Mouse (Mus musculus) forebrain, postnatal 0 days (tissue): ENCODE measurements around the gene Btbd8. TPM values are rescaled to one million over a fixed set of nuclear protein-coding genes. Genes with fewer than 3 reads are reported as not detected.

Source experiments
- ATAC-seq: fragments of 200-750 bp; cut with Nextera tagmentation; 2 replicates; pipeline ENCODE4 v1.8.0; 2017; ENCODE audit warnings: mild to moderate bottlenecking, moderate library complexity
- DNase-seq: peaks from one replicate; pipeline ENCODE4 v3.0.0-alpha.2; 2015
- H3K27ac ChIP-seq: fragments of 300-500 bp; sonication (generic); 2 replicates; pipeline ENCODE4 v1.5.1; 2014; ENCODE audit warnings: low read depth, mild to moderate bottlenecking, antibody characterized with exemption, low read length, moderate library complexity, mixed read lengths
- H3K27me3 ChIP-seq: fragments of 300-500 bp; sonication (generic); 2 replicates; pipeline ENCODE4 v1.6.1; 2014; ENCODE audit warnings: mild to moderate bottlenecking, low read length, mixed read lengths; ENCODE audit not compliant: insufficient read depth
- H3K36me3 ChIP-seq: fragments of 300-500 bp; sonication (generic); 2 replicates; pipeline ENCODE4 v1.6.1; 2014; ENCODE audit warnings: mild to moderate bottlenecking, moderate library complexity; ENCODE audit not compliant: insufficient read depth
- H3K4me1 ChIP-seq: fragments of 300-500 bp; sonication (generic); 2 replicates; pipeline ENCODE4 v1.6.1; 2014; ENCODE audit warnings: antibody characterized with exemption; ENCODE audit not compliant: insufficient read depth
- H3K4me2 ChIP-seq: fragments of 300-500 bp; sonication (generic); 2 replicates; pipeline ENCODE4 v1.6.1; 2014; ENCODE audit warnings: low read depth, mild to moderate bottlenecking, moderate library complexity
- H3K4me3 ChIP-seq: fragments of 300-500 bp; sonication (generic); 2 replicates; pipeline ENCODE4 v1.5.1; 2014; ENCODE audit warnings: low read depth, low read length, mixed read lengths
- H3K9ac ChIP-seq: fragments of 300-500 bp; sonication (generic); 2 replicates; pipeline ENCODE4 v1.6.1; 2014; ENCODE audit warnings: mild to moderate bottlenecking
- H3K9me3 ChIP-seq: fragments of 300-500 bp; sonication (generic); 2 replicates; pipeline ENCODE4 v1.6.1; 2016; ENCODE audit warnings: low read length
- CTCF ChIP-seq: sonication (generic); IDR thresholded peaks from 2 replicates; pipeline ENCODE4 v1.5.1; 2016; ENCODE audit warnings: antibody characterized with exemption, control low read depth, low read depth
- WGBS: fragments of 180-500 bp; shearing (Covaris S2); extraction: QIAGEN DNeasy Blood & Tissue Kit; methylation state at CpG from one replicate; pipeline ENCODE4 v1.1.7; 2014; 5-methylcytosine and 5-hydroxymethylcytosine counted together
- polyA plus RNA-seq: library from polyadenylated mRNA; unstranded; fragments of >200 nt; fragmentation: Nextera tagmentation; extraction: Ambion mirVana; gene quantifications from 2 replicates; pipeline ENCODE4 v1.2.1, GENCODE M21; 2015
- total RNA-seq: library from RNA; depleted of rRNA; stranded (reverse); fragments of >200 nt; gene quantifications from 2 replicates; pipeline ENCODE4 v1.2.3, GENCODE M21; 2014

Btbd8 gene
- total and polyA plus RNA-seq, 2 experiments from 2014 or later = 26.3 to 52.5 TPM

DNA sequence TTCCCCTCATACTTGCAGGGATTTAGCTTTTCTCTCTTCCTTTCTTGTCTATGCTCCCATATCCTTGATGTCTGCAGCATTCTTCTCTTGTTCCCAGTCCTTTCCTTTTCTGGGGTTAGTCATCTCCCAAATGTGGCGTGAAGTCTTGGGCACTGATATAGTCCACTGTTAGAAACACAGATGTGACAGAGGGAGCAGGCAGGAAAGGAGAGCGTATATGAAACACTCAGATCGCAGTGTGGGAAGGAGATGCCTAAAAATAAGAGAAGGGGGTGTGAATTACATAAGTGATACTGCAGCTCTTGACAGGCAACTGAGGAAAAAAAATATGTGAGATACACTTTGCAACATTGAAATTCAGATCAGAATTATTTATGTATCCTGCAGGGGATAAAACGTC is 32.4 kb upstream of the Btbd8 start:
- Histone ChIP-seq H3K4me3 (no peak overlapping the region), H3K27ac (peak overlapping the region; percentile 45; the same call in 1 of the 2 replicates), H3K4me2 (peak overlapping the region; percentile 94), H3K27me3 (no peaks in the 10 kb centered on the region), H3K9ac (no peak overlapping the region), H3K9me3 (no peaks in the 10 kb centered on the region), H3K36me3 (no peaks in the 10 kb centered on the region), H3K4me1 (no peaks in the 10 kb centered on the region)
- DNase-seq (peak; percentile 16), ATAC-seq (no peak)
- 76% methylated on average over 4 of the region's 4 CpGs for WGBS
- no peak for TF ChIP-seq CTCF

DNA sequence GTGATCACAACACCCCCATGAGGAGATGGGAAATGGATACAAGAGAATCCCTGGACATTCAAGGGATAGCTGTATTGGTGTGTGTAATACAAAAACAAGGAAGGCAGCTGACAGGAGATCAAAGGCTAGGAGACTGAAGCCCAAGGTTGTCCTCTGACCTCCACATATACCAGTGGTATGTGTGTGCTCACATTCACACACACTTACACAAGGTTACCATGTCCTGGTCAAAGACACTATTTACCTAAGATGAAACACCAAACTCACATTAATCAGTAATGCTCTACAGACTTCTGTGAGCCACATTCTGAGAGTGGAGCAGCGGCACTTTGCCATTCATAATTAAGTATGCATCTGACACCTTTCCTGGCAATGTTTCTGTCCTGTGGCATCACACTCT is 27.5 kb upstream of the Btbd8 start:
- no peak for DNase-seq
- H3K27ac ChIP-seq = no peak overlapping the region
- H3K4me2 ChIP-seq = no peak overlapping the region
- ATAC-seq = no peak
- no peaks in the 10 kb centered on the region for H3K4me1 ChIP-seq
- H3K9ac ChIP-seq = no peak overlapping the region
- H3K36me3 ChIP-seq = no peaks in the 10 kb centered on the region
- TF ChIP-seq CTCF = no peak
- no peaks in the 10 kb centered on the region for H3K27me3 ChIP-seq
- H3K9me3 ChIP-seq = no peaks in the 10 kb centered on the region
- no peak overlapping the region for H3K4me3 ChIP-seq
- WGBS = 84% methylated on average over 1 of the region's 1 CpGs

GRCm38 (mm10) chr5:107411326-107411725 is 26.5 kb upstream of the Btbd8 start:
- DNase-seq (peak; percentile 16), ATAC-seq (peak; percentile 42; the same call in 1 of the 2 replicates)
- no peaks in the 10 kb centered on the region for H3K9me3 ChIP-seq
- TF ChIP-seq CTCF = no peak
- H3K27ac ChIP-seq = no peak overlapping the region
- H3K4me2 ChIP-seq = no peak overlapping the region
- no peak overlapping the region for H3K9ac ChIP-seq
- no peaks in the 10 kb centered on the region for H3K27me3 ChIP-seq
- H3K36me3 ChIP-seq = no peaks in the 10 kb centered on the region
- no peaks in the 10 kb centered on the region for H3K4me1 ChIP-seq
- 51% methylated on average over 4 of the region's 4 CpGs for WGBS
- no peak overlapping the region for H3K4me3 ChIP-seq

DNA sequence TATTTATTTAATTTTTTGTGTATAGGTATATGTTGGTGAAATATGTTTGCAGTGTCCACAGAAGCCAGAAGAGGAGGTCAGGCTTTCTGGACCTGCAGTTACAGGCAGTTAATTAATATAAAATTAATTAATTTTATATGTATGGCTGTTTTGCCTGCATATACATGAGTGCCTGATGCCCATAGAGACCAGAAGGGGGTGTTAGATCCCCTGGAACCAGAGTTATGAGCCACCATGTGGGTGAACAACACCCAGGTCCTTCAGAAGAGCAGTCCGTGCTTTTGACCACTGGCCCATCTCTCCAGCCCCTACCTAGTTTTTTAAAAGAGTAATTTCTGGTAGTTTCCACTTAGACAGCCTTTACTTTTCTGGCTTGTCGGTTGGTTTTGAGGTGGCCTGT is 25.5 kb upstream of the Btbd8 start:
- H3K36me3 ChIP-seq = no peaks in the 10 kb centered on the region
- no peak overlapping the region for H3K4me3 ChIP-seq
- TF ChIP-seq CTCF = no peak
- WGBS = 79% methylated on average over 2 of the region's 2 CpGs
- H3K27ac ChIP-seq = no peak overlapping the region
- H3K27me3 ChIP-seq = no peaks in the 10 kb centered on the region
- H3K4me1 ChIP-seq = no peaks in the 10 kb centered on the region
- no peak for ATAC-seq
- H3K4me2 ChIP-seq = no peak overlapping the region
- no peaks in the 10 kb centered on the region for H3K9me3 ChIP-seq
- H3K9ac ChIP-seq = no peak overlapping the region
- DNase-seq = no peak

DNA sequence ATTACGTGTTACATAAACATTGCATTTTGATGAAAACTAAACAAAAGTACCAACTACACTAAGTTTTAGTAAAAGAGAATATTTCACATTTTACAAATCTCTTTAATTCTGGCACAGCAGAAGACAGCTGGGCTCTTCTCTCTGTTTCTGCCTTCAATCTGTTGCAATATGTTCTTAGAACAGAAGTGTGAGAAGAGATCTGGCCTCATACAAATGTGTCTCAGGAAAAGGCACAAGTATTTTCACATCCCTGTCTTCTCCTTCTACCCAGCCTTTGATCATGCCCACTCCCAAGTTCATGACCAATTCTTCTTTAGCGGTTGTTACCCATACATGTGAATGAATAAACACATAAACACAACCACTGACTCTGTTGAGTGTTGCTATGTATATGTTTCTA is 22.7 kb upstream of the Btbd8 start:
- Histone ChIP-seq H3K27me3 (no peaks in the 10 kb centered on the region), H3K9me3 (no peaks in the 10 kb centered on the region), H3K4me3 (no peak overlapping the region), H3K27ac (0 out of 2 replicates have a peak overlapping the region, but pooled peaks have one; percentile 31), H3K4me1 (no peaks in the 10 kb centered on the region), H3K36me3 (no peaks in the 10 kb centered on the region), H3K9ac (no peak overlapping the region), H3K4me2 (no peak overlapping the region)
- TF ChIP-seq CTCF = no peak
- 77% methylated on average over 2 of the region's 2 CpGs for WGBS
- peak; percentile 83 for ATAC-seq
- DNase-seq = peak; percentile 67

DNA sequence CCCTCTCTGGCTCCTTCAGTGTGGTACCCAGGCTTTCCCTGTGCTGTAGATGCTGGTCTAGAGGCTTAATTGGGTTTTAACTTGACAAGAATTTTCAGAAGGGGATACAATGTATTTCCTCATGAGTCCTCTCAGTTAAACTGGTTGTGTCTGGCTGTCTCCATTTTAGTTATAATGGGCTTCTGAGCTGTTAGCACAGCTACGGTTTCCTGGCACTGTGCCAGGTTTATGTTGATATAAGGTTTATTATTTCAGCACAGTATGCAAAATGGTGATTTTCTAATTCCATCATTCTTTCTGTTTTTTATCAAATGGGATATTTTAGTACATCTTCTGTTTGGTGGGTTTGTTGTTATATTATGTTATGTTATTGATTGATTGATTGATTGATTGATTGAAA is 16.1 kb upstream of the Btbd8 start:
- H3K27me3 ChIP-seq = no peaks in the 10 kb centered on the region
- no peaks in the 10 kb centered on the region for H3K4me1 ChIP-seq
- H3K9ac ChIP-seq = no peak overlapping the region
- no peak for TF ChIP-seq CTCF
- H3K4me3 ChIP-seq = no peak overlapping the region
- ATAC-seq (0 out of 2 replicates have a peak, but pooled peaks have one; percentile 1), DNase-seq (peak; percentile 40)
- H3K27ac ChIP-seq = no peak overlapping the region
- WGBS = 22% methylated on average over 1 of the region's 1 CpGs
- H3K4me2 ChIP-seq = no peak overlapping the region
- H3K36me3 ChIP-seq = no peaks in the 10 kb centered on the region
- H3K9me3 ChIP-seq = no peaks in the 10 kb centered on the region

GRCm38 (mm10) chr5:107431249-107431648 is 6.5 kb upstream of the Btbd8 start, which contains the start of gene Lpcat2b:
TSS of gene Lpcat2b (plus strand) at chr5:107431549.
- TF ChIP-seq CTCF = no peak
- H3K4me1 ChIP-seq = no peaks in the 10 kb centered on the region
- H3K36me3 ChIP-seq = no peaks in the 10 kb centered on the region
- no peak for DNase-seq
- WGBS = 78% methylated on average over 3 of the region's 3 CpGs
- H3K27me3 ChIP-seq = no peaks in the 10 kb centered on the region
- H3K4me2 ChIP-seq = no peak within 1 kb of the TSS
- H3K4me3 ChIP-seq = no peak within 1 kb of the TSS
- no peak within 1 kb of the TSS for H3K9ac ChIP-seq
- no peak for ATAC-seq
- no peaks in the 10 kb centered on the region for H3K9me3 ChIP-seq
- H3K27ac ChIP-seq = no peak within 1 kb of the TSS
